Mouse (Mus musculus): ENCODE data around the gene Asb5. TPM values are rescaled to one million over a fixed set of nuclear protein-coding genes. Genes with fewer than 3 reads are reported as not detected.
"Not testable (repeated sequence)": the region's sequence is repeated elsewhere in the genome, so short reads cannot be mapped to it uniquely, and the experiment has no call there.

Gene Asb5
- total RNA-seq (2021) (not detected), polyA plus RNA-seq (2012; rRNA removed) (2.4 and 4.4 TPM in 2 replicates)
- long read RNA-seq: 0 reads

DNA sequence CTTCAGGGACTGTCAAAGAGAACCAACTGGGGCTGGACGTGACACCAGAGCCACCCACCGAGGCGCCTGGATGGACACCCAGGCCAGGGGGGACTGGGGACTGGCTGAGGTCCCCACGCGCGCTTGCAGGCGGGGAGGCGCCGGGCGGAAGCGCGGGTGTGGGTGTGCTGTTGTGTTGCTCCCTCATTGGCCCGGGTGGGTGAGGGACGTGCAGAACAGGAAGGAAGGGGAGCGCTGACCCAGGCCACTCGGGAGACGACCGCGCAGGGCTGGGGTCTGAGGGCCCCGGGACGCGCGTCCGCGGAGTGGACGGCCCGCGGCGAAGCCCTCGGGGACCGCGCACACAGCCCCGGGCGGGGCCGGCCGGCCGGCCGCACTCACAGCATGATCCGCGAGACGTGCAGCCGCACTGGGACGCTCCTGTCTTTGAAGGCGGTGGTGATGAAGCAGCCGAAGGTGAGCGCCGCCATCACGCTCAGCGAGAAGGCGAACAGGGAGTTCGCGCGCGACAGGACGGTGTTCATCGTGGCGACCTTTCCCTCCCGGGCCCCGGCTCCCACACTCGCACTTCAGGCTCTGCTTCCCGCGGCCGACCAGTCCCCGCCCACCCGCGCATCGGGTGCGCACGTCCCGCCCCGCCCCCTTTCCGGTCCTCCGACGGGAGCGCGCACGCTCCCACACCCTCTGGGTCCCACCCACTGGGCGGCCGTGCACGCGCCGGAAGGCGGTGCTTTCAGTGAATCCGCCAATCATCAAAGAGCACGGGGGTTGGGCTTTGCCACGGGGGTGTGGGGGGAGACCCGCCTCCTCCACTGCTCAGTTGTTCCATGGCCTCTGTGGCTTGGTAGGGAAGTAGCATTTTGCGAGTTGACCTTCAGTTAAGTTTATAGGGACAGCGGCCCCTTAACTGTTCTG lies at the start of gene Asb5, which contains the start of gene Spcs3:
Gene Asb5 (plus strand): TSS at position 199 of the 915 bp plus-strand sequence.
Gene Spcs3 (minus strand): TSS at position 617 of the 915 bp plus-strand sequence.
- DNase-seq: peak; percentile 98

DNA sequence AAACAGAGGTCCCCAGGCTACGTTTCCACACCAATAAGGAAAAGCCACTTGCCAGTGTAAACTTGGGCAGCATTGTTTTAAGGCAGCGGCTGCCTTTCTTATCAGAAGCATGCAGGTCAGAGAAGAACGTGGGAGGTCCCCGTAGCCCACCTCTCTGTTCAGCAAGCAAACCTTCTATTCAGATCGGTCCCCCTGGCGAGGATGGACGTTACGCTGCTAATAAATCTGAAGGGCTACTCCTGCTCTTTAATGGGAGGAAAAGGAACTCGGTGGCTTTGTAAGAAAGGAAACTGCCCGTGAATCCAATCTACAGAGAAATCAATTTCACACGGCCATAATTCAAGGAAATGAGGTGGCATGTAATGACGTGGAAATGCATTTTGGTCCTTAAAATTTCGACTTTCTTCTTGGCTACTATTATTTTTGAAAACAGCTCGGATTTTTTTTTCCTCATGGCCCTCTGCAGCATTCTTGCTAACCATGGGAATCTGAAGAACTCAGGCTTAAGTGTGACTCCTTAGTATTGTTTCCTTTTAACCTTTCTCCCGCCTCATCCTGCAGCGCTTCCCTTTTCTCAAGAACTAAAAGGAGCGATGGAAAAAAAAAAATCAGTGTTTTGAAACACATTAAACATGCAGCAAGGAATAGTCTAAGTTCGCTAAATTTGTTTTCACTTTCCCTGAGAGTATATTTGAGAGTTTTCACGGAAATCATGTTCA lies 42.7 kb upstream of the Asb5 start:
- DNase-seq: no peak

DNA sequence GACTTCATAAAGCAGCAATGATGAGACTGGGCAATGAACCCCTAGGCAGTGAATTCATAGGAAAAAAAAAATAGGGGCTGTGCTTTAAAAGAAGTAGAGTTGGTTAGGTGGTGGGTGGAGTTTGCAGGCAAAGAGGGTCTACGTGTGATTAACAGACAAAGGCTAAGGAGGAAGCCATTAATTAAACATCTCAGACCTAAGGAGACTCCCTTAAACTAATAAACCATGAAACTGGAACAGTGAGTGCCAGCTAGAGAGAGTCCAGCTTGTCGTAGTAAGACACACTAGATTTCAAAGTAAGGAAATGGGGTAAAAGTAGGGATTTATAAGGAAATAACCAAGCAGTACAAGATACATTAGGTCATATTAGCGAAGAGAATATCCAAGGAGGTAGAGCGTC lies 40.9 kb upstream of the Asb5 start:
- no peak for DNase-seq

DNA sequence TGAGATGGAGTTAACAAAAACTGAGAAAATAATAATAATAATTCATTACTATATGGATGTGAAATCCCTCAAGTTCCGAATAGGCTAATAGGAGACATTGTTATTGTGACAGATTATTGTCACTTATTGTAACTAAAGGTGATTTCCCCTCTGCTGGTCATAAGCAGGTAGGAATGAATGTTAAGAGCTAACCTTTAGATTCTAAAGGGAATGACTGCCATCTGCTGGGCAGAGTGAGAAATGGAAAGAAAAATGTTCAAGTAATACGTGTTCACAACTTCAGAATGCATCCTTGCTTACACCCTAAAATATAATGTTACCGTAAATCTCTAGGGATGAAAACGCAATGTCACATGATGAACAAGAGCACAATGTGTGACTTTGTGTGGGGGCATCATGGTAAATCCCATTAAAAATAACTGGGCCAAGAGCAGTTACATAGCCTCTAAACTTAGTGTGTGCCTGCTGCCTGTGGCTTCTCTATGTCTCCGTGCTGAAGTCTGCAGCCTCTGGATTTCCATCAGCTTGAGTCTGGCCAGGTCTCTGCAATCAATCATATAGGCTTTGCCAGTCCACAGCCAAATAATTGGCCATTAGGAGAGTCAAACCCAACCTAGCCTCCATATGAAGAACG lies 38.2 kb upstream of the Asb5 start:
- DNase-seq: no peak

DNA sequence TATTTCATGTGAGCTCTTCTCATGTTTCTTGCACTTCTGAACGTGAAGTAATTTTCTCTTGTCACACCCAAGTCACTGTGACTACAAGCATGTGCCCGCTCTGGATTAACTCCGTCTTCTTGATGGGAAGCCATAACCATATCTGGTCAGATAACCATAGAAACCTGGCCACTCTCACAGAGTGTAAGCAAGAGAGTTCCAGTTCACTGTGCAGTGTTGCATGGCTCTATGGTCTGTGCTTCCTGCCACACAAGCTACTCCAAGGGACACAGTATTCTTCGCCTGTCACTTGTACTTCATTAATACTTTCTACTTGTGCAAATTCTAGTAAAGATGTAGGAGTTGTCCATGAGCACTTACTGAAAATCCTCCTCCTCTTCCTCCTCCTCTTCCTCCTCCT lies 37.4 kb upstream of the Asb5 start:
- DNase-seq: no peak

DNA sequence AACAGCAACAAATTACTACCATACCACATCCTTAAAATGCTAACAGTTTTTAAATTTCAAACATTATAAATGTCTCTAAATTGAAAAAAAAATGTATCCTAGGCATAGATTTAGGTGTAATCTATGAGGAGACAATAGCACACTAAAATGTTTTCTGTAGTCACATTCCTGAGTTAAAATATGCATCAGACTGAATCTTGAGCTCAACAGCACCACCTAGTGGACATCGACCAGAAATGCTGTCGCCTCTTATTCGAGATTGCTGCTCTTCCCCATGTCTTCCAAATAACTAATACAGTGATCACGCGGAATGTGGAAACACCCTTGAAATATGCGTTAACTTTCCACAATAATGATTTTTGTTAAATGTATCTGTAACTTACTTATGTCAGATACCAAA lies 36.3 kb upstream of the Asb5 start:
- DNase-seq: peak; percentile 21

DNA sequence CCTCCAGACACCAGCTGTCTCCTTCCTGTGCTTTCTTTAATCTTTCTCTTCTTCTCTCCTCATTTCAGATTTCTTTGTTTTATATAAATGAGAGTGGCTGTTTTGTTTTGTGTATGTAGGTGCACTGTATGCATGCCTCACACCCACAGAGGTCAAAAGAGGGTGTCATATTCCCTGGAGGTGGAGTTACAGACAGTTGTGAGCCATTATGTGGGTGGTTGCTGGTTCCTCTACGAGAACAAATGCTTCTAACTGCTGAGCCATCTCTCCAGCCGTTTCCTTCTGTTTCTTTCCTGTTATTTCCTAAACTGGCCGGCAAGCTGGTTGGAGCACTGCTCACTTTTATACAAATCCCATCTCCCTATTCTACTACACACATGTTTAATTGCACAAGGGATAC lies 35.5 kb upstream of the Asb5 start:
- DNase-seq: no peak

DNA sequence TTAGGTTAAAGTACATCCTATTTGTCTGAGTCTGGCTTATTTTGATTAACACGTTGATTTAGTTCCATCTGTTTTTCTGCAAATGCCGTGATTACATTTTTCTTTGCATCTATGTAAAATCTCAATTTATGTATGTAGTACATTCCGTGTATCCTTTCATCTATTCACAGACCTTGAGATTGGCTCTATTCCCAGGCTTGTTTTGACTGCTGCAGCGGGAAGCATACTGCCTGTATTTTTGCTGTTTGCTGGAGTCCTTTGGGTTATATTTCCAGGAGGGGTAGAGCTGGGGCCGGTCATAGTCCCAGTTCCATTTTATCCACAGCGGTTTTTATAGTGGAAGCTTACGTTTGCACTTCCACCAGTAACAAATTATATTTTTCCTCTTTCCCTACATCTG lies 26.3 kb upstream of the Asb5 start:
- no peak for DNase-seq

DNA sequence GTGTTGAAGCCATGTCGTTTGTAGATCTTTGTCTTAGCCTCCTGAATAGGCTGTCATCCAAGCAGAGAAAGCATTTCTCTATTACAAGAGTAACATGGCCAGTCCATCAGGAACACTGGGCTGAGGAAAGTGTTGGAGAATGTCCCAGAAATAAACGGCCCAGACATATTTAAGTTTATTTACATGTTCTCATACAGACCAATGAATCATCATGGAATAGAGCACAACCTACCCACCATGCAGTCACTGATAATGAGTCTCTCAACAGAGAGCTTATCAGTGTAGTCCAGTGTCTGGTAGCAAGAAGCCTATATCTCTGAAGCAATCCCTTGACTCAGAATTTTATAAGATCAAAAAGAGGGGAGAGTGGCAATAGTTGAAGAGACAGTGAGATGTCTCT lies 24.3 kb upstream of the Asb5 start:
- DNase-seq: no peak

DNA sequence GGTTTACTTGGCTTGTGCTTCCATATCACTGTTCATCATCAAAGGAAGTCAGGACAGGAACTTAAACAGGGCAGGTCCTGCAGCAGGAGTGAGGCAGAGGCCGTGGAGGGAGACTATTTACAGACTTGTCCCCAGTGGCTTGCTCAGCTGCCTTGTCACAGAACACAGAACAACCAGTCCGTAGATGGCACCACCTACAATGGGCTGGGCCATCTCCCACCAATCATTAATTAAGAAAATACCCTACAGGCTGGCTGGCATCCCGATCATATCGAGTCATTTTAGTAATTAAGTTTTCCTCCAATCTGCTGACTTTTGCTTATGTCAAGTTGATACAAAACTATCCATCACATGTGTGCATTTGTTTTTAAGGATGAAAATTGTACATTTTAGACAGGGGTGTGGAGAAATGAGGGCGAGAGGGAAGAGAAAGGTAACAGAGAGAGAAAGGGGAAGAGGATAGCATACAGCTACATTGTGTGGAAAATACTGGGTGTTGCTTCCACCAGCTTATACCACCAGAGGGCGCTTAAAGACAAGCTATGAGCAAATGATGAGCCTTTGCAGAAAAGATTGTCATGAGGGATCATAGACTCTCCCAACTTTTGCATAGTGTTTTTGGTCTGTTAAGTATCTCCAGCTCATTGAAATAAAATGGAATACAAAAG lies 21.8 kb upstream of the Asb5 start:
- DNase-seq: peak; percentile 69

DNA sequence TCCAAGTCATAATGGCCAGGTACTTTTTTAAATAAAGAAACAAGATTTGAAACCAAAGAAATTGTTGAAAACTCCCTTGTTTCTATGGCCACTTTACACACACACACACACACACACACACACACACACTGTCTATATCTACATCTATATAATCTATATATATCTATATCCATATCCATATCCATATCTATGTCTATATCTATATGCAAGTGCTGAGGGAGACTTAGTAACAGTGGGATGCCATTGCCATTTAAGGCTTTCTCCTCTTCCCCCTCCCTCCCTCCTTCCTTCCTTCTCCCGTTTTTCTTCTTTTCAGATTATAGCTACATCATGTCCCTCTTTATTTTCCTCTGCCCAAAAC lies 21.3 kb upstream of the Asb5 start:
- DNase-seq: no peak

DNA sequence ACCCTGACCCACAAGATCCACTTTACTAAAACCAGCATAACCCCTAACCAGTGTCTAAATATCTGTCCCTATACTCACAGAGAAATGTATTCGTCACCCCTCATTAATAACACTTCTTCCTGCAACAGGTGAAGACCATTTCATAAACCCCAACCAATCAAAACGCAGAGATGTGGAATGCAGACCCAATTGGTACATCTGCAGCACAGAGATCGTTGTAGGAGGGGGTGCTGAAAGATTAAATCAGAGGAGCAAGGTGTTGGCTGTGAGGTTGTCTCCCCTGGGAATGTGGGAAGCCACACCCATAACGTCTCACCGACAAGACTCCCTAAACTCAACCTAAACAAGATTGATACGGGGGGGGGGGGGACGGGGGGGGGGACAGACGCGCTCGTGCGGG lies 20.6 kb upstream of the Asb5 start:
- no peak for DNase-seq

DNA sequence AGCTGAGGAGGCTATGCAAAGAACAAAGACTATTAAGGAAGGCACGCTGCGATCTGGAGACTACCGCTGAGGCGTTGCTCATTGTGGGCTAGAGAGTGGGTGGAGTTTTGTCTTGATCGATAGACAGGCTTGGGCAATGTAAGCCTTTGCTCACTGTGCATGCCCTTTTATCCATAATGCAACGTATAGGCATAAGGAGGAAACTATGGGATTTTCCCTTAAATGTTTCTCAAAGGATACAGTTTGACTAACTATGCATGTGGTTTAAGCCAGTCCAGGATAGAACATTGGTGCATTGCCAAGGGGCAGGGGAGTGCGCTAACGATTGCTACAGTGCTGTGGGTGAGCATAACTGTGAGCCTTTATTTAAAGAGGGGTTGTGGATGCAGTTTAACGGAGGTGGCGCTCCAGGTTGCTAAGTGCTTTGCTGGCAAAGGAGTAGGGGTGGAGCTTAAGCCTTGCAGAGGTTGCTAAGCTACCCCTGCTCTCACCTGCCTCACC lies 20.1 kb upstream of the Asb5 start:
- no peak for DNase-seq

DNA sequence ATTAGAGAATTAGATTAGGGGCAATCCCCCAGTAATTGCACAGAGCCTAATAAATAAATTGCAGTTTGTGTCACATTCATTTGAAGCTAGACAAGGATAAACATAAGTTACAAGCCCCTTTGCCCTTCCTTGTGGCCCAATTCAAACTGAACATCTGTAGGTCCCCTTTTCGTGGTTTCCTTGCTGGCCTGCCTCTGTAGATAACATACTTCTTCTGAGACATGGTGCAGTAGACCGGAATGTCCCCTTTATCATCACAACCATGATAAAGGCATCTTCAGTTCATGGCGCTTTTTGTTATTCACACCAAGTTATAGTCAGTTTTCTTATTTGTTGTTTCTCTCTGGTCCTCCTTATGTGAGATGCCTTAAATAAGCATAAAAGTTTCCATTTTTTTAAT lies 17.6 kb upstream of the Asb5 start:
- no peak for DNase-seq

DNA sequence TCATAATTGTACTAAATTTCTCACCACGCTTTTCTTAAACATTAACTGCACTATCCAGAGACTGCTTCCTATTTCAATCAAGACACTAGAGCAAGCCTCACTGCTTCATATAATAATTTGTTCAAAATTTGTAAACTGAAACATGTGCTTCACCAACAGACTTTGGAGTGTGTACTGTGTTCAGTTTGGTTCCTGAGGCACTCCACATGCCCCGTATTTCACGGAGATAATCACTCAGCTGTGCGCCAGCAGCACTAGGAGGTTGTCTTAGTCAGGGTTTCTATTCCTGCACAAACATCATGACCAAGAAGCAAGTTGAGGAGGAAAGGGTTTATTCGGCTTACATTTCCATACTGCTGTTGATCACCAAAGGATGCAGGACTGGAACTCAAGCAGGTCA lies 17.2 kb upstream of the Asb5 start:
- DNase-seq: not testable (repeated sequence)

DNA sequence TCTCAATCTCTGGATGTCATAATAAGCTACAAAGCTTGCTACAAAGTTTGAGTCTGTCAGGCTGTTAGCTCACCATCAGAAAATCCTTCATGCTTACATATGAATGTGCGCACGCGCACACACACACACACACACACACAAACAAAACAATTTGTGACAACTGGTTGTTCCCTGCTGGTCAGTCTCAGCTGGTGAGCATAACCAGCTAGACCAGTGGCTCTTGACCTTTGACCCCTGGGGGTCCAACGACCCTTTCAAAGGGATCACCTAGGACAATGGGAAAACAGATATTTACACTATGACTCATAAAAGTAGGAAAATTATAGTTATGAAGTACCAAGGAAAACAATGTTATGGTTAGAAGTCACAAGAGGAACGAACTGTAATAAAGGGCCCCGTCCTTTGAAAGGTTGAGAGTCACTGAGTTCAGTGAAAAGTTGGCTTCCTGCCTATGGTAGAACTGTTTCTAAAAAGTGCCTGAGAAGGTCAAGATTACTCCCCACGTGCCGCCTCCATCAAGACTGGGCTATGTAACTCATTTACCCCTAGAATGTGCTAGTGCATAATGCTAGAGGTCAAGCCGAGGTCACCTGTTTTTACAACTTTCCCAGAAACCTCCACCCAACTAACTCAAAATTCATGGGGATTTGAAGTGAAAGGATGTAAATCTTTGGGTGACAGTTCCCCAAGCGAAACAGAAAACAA lies 10.5 kb upstream of the Asb5 start:
- DNase-seq: no peak

DNA sequence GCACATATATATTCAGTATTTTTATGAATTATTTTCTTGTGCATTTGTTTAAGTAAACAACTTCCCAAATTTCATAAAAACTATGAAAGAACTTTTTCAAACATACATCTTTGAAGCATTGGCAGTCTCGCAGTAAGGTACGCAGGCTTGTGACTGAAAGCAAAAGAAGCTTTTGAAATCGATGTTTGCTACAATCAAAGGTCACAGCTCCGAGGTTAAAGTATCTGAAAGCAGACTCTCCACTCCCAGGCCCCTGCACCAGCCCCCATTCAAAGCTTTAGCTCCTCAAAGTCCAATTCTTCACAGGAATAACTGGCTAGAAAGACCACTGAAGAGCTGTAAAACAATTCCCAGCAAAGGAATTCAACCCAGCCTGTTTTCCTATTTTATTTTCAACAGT lies 8.9 kb upstream of the Asb5 start:
- DNase-seq: no peak

DNA sequence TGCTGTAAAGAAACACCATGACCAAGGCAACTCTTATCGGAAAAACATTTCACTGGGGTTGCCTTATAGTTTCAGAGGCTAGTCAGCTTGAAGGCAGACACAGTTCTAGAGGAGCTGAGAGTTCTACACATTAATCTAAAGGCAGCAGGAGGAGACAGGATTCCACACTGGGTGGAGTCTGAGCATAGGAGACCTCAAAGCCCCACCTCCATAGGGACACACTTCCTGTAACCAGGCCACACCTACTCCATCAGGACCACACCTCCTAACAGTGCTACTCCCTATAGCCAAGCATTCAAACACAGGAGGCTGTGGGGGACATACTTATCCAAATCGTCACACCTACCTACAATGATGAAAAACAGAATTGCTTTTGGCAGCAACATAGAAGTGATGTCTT lies 3.8 kb upstream of the Asb5 start:
- no peak for DNase-seq

DNA sequence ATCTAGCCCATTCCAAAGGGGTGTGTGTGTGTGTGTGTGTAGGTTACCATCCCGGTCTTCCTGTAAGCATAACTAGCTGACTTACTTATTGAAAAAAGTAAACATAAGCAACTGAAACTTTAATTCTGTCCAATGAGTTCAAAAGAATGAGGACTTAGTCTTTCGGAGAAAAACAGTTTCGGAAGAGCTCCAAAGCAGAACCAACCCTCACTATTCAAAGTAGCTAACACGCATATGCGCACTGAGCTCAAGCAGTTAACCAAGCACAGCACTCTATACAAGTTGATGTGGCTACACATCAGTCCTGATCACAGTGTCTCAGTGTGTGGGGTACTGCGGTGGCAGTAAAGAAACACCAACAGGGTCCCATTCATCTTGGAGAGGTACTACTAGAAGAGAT lies 2.7 kb upstream of the Asb5 start:
- no peak for DNase-seq

DNA sequence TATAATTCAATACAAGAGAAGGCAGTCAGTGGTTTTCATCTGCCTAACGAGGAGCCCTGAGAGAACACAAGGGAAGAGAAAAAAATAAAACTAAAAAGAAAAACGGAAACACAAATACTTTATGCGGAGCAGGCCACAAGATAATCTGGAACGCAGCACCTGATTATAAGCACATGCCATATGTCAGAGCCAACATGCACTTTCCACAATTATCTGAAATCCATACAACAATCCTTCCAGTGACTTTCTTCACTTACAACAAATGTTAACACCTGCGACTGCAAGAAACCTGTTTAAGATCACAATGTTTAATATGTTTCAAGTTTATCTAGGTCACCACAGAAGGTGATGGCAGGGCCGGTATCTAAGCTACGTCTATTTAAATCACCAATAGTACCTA lies 809 bp upstream of the Asb5 start:
- DNase-seq: no peak

DNA sequence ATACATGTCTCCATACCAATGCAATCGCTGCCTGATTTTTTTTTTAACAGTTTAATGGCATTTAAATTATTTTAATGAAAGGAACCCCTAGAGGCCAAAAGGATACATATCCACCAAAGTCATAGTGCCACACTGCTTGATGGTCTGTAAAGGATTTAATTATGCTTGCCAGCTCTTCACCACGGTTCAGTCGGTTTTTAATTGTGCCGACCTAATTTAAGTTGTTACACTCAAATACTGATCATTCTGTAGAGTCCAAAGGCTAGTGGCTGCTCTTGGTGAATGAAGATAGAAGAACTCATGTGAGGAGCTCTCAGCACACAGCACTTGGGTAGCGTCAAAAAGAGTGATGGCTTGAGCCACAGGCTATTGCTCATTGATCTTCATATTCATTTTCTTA lies 5.8 kb downstream of the Asb5 start:
- DNase-seq: no peak

DNA sequence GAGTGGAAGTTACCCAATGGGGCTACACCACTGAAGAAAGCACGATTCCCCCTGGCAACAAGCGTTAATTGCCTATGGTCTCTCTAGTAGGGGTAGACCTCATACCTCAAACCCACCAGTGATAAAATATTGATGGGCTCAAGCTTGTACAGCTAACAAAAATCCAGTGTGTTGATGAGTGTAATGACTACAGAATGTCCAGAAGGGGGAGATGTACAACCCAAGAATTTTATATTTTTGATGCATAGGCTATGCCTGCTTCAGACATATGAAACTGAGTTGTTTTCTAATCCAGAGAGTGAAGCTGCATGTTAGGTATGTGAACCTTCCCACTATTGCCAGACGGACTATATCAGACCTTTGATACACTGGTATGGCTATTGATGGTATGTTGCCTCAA lies 7.9 kb downstream of the Asb5 start:
- no peak for DNase-seq

Data from adrenal gland, adult 2 months (tissue).